Comparison of ENCODE assay signal across 16 mouse cellular contexts in genomic region chr17:86571266-86571665, GRCm38 (mm10).
"Had no signal": no experiment of that assay in that cellular context is flagged by ENCODE, and none has a peak within 500 bp of the region (broad histone marks: within the 10 kb centered on the region; RNA-seq: fewer than 3 reads in every experiment).

No protein-coding gene starts in this region.

- H3K27ac ChIP-seq: neural tube, embryonic 13.5 days; neural tube, embryonic 15.5 days; stomach, embryonic 15.5 days; stomach, postnatal 0 days had no signal

- H3K4me3 ChIP-seq: neural tube, embryonic 13.5 days; neural tube, embryonic 15.5 days; stomach, embryonic 15.5 days had no signal

- H3K4me1 ChIP-seq: neural tube, embryonic 13.5 days; neural tube, embryonic 15.5 days had no signal

- H3K27me3 ChIP-seq: neural tube, embryonic 13.5 days; neural tube, embryonic 15.5 days; stomach, embryonic 15.5 days had no signal

- DNase-seq: retina, postnatal 1 day; right cerebral cortex, adult 18-20 months; right cerebral cortex, postnatal 14 days; right cerebral cortex, postnatal 25 days; right cerebral cortex, postnatal 4 days; spleen, adult 18-20 months; thymus, adult 18-20 months; thymus, adult 2 months; thymus, postnatal 14 days; thymus, postnatal 25 days; thymus, postnatal 36 days; thymus, postnatal 4 days had no signal
